Mouse (Mus musculus) forebrain, embryonic 12.5 days (tissue): ENCODE data around the gene Fancf. TPM values are rescaled to one million over a fixed set of nuclear protein-coding genes. Genes with fewer than 3 reads are reported as not detected.

Experiments used
- ATAC-seq: fragments of 200-750 bp; cut with Nextera tagmentation; 2 replicates; pipeline ENCODE4 v1.8.0; 2017; ENCODE audit warnings: moderate TSS enrichment; ENCODE audit not compliant: low FRiP score
- H3K27ac ChIP-seq: fragments of 300-500 bp; sonication (generic); 2 replicates; pipeline ENCODE4 v1.5.1; 2016; ENCODE audit warnings: mild to moderate bottlenecking
- H3K27me3 ChIP-seq: fragments of 300-500 bp; sonication (generic); 2 replicates; pipeline ENCODE4 v1.6.1; 2016; ENCODE audit warnings: mild to moderate bottlenecking
- H3K36me3 ChIP-seq: fragments of 300-500 bp; sonication (generic); replicated peaks from 2 replicates; pipeline ENCODE4 v1.6.1; 2016; ENCODE audit warnings: mild to moderate bottlenecking
- H3K4me1 ChIP-seq: fragments of 300-500 bp; sonication (generic); 2 replicates; pipeline ENCODE4 v1.6.1; 2016
- H3K4me2 ChIP-seq: fragments of 300-500 bp; sonication (generic); 2 replicates; pipeline ENCODE4 v1.6.1; 2016; ENCODE audit warnings: mild to moderate bottlenecking, moderate library complexity
- H3K4me3 ChIP-seq: fragments of 300-500 bp; sonication (generic); replicated peaks from 2 replicates; pipeline ENCODE4 v1.5.1; 2016; ENCODE audit warnings: mild to moderate bottlenecking
- H3K9ac ChIP-seq: fragments of 300-500 bp; sonication (generic); 2 replicates; pipeline ENCODE4 v1.6.1; 2016; ENCODE audit warnings: mild to moderate bottlenecking
- H3K9me3 ChIP-seq: fragments of 300-500 bp; sonication (generic); 2 replicates; pipeline ENCODE4 v1.6.1; 2016
- WGBS: fragments of 180-500 bp; shearing (Covaris S2); methylation state at CpG from one replicate; pipeline ENCODE4 v1.1.7; 2016; 5-methylcytosine and 5-hydroxymethylcytosine counted together
- polyA plus RNA-seq: library from polyadenylated mRNA; unstranded; fragments of >200 nt; fragmentation: Nextera tagmentation; extraction: Ambion mirVana; gene quantifications from 2 replicates; pipeline ENCODE4 v1.2.1, GENCODE M21; 2016

Gene Fancf
- polyA plus RNA-seq, 1 experiment from 2014 or later: 16.8 TPM

DNA sequence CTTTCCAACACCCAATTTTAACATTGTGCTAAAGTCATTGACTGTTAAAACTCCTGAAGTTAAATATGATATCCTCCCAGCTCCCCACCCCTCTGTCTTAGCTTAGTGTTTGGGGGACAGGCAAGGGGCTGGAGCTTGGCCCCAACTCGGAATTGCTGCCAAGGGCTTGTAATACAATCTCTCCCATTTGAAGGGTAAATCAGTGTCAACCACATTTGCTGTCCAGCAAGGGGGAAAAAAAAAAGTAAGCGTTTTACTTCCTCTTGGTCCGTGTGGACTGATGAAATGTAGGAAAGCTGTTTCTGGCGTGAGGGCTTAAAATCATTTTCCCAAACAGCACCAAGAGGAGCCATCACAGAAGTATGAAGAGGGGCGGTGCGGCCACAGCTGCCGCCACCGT, 16.7 kb upstream of the Fancf start:
- Histone ChIP-seq H3K4me3 (peak overlapping the region; percentile 49), H3K4me2 (peak overlapping the region; percentile 78), H3K9me3 (no peaks in the 10 kb centered on the region), H3K27me3 (no peaks in the 10 kb centered on the region), H3K27ac (peak overlapping the region; percentile 87), H3K9ac (peak overlapping the region; percentile 72), H3K36me3 (no peaks in the 10 kb centered on the region), H3K4me1 (peaks cover 15% of the 10 kb centered on the region)
- WGBS: 2% methylated on average over 8 of the region's 8 CpGs
- peak; percentile 21; the same call in 1 of the 2 replicates for ATAC-seq

DNA sequence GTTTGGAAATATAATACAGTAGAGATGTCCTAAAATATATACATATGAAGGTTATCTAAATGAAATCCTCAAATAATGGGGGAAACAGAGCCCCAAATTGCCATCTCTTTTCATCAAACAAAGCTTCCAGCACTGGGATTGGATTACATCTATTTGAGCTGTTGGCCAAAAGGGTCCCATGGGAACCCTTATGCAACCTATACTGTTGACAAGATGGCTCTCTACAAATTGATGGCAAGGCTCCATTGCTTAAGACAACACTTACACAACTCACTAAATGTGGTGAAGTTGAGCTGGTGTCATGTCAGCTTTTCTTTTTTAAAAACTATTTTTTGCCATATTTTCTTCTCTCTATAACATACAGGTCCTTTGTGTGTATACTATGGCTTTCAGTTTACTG, 14.2 kb upstream of the Fancf start:
- no peak overlapping the region for H3K9ac ChIP-seq
- no peak overlapping the region for H3K4me2 ChIP-seq
- no peak overlapping the region for H3K27ac ChIP-seq
- no peak for ATAC-seq
- H3K36me3 ChIP-seq: no peaks in the 10 kb centered on the region
- peaks cover 15% of the 10 kb centered on the region for H3K4me1 ChIP-seq
- no peaks in the 10 kb centered on the region for H3K9me3 ChIP-seq
- no peak overlapping the region for H3K4me3 ChIP-seq
- H3K27me3 ChIP-seq: no peaks in the 10 kb centered on the region

DNA sequence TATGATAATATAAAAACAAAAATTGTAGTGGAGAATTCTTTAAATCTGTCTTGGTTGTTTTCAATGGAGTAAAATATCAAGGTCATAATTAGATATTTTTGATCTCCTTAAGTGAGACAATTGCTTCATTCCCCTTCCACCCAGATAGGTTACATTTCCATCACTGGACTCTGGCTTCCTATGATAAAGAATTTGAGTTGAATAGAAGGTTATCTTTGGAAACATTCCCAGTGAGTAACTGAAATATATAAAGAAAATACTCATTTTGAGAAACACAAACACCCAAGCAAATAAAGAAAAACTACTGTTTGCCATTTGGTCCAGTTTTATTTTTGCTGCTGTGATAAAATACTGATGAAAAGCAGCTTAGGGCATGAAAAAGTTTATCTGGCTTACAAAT, 10.5 kb upstream of the Fancf start:
- Histone ChIP-seq H3K36me3 (no peaks in the 10 kb centered on the region), H3K4me2 (no peak overlapping the region), H3K27ac (no peak overlapping the region), H3K27me3 (no peaks in the 10 kb centered on the region), H3K9me3 (no peaks in the 10 kb centered on the region), H3K4me3 (no peak overlapping the region), H3K4me1 (no peaks in the 10 kb centered on the region), H3K9ac (no peak overlapping the region)
- ATAC-seq: no peak

DNA sequence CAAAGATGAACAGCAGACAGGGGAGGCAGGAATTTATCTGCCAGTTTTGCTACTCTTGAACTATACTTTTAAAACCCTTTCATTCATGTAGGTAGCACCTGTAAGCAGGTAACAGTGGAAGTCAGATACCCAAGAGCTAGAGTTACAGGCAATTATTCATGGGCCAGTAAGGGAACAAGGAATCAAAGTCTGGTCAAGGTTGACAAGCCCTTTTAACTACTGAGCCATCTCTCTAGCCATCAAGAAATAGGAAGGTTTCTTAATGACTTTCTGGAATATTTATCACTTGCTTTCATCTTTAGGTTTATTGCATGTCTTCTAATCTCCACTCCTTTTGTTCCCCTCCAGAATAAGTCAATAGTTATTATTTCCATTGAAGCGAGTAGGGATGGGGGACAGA, 10.0 kb upstream of the Fancf start:
- Histone ChIP-seq H3K36me3 (no peaks in the 10 kb centered on the region), H3K4me1 (no peaks in the 10 kb centered on the region), H3K4me2 (no peak overlapping the region), H3K9ac (no peak overlapping the region), H3K27ac (no peak overlapping the region), H3K9me3 (no peaks in the 10 kb centered on the region), H3K27me3 (no peaks in the 10 kb centered on the region), H3K4me3 (no peak overlapping the region)
- WGBS: 77% methylated on average over 1 of the region's 1 CpGs
- no peak for ATAC-seq

DNA sequence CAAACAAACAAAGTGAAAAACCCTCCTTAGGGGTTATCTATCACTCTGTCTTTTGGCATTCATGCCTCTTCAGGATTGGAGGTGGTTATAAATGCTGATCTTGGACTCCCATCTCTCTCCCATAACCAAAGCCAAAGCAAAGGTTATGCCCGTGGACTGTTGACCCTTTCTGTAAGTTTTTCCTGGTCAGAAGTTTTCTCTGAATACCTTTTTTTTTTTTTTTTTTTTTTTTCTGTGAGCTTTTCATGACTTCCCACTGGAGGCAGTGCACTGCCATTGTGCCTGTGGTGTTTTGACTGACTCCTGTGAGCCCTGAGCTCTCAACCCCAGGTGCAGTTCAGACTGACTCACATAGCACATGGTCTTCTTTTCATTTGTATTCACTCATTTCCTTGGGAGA, 5.9 kb upstream of the Fancf start:
- Histone ChIP-seq H3K4me1 (peaks cover 12% of the 10 kb centered on the region), H3K4me2 (no peak overlapping the region), H3K9me3 (no peaks in the 10 kb centered on the region), H3K4me3 (no peak overlapping the region), H3K27ac (no peak overlapping the region), H3K27me3 (no peaks in the 10 kb centered on the region), H3K9ac (no peak overlapping the region), H3K36me3 (no peaks in the 10 kb centered on the region; the same call in 1 of the 2 replicates)
- ATAC-seq: no peak
- WGBS: 92% methylated on average over 1 of the region's 1 CpGs

DNA sequence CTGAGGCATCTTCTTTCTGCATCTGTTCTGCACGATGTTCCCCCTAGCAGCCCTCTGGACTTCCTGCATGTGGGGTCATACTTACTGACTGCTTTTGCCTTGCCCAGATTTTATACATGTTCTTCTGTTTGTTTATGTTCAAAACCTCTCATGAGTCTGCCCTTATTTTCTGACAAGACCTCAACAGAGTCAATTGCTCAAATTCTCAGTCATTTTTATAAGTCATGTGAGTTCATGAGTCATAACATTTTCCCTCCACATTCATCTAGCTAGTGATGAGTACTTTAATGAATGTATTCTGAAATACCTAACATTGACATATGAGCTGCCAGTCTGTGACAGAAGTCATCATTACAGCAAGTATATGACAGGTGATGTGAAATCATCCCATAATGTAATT, 3.3 kb upstream of the Fancf start:
- Histone ChIP-seq H3K36me3 (no peaks in the 10 kb centered on the region; the same call in 1 of the 2 replicates), H3K4me3 (no peak overlapping the region), H3K9me3 (no peaks in the 10 kb centered on the region), H3K27ac (no peak overlapping the region), H3K4me1 (peaks cover 24% of the 10 kb centered on the region), H3K9ac (no peak overlapping the region), H3K4me2 (no peak overlapping the region), H3K27me3 (no peaks in the 10 kb centered on the region)
- ATAC-seq: no peak
- 85% methylated on average over 1 of the region's 1 CpGs for WGBS

DNA sequence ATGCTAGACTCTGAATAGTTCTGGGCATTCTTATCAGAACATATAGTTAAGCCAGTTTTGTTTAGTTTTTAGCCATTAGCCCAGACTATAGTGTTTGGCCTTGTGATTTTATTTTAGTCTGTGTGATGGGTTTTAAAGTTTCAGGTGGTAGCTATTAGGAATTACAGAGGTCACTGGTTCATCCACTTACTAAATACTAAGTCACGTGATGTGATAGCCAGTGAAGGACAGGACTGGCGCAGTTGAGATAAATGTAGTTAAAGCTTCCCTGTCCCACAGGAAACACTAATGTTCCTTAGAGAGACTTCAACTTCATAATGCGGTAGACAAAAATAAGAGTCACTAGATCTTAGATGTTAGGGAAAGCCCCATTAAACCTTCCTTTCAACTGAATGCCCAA, 775 bp upstream of the Fancf start:
- H3K36me3 ChIP-seq: peaks cover 5% of the 10 kb centered on the region; the same call in 1 of the 2 replicates
- no peaks in the 10 kb centered on the region for H3K9me3 ChIP-seq
- ATAC-seq: no peak
- WGBS: 81% methylated on average over 3 of the region's 3 CpGs
- H3K4me1 ChIP-seq: peaks cover 28% of the 10 kb centered on the region
- H3K4me3 ChIP-seq: peak overlapping the region; percentile 74
- H3K4me2 ChIP-seq: peak overlapping the region; percentile 65
- no peak overlapping the region for H3K27ac ChIP-seq
- H3K9ac ChIP-seq: peak overlapping the region; percentile 83
- no peaks in the 10 kb centered on the region for H3K27me3 ChIP-seq

DNA sequence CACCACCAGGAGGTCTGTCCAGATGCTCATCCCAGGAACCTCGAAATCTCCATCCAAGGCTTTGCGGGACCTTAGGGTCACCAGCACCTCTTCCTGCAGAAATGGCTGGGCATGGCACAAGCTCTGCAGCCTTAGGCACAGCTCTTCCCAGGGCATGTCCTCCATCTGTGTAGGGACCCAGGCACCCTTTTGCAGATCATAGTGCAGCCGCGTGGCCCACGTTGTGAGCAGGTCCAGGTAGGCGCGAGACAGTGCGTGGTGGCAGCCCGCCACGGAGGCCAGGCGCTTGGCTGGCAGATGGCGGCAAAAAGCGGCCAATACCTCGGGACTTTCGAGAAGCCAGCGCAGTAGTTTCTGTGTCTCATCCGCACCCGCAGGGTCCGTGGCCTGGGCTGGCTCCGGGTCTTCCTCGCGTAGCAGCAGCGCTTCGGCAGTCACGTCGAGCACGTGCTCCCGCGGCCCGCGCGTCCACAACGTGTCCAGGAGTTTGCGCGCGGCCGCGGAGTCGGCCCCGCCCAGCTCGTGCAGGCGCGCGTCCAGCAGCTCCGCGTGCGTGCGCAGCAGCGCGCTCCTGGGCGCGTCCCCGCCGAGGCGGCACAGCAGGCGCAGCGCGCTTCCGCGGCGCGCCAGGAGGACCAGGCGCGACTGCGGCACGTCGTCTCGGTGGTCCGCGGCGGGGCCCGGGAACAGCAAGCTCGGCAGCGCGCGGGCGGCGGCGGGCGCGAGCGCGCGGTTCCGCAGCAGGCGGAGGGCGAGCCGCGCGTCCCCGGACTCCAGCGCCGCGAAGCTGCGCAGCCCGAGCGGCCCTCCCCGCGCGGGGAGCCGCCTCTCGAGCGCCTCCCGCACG, 594 bp downstream of the Fancf start, which contains the start of gene Gas2:
Gene Gas2 (plus strand): TSS at position 766 of the 847 bp plus-strand sequence.
- ATAC-seq: peak; percentile 87
- 8% methylated on average over 104 of the region's 105 CpGs for WGBS
- Histone ChIP-seq H3K4me2 (peak within 1 kb of the TSS; percentile 65), H3K9me3 (no peaks in the 10 kb centered on the region), H3K36me3 (peaks cover 5% of the 10 kb centered on the region), H3K4me3 (peak within 1 kb of the TSS; percentile 74), H3K4me1 (peaks cover 28% of the 10 kb centered on the region), H3K27me3 (no peaks in the 10 kb centered on the region), H3K9ac (peak within 1 kb of the TSS; percentile 83), H3K27ac (peak within 1 kb of the TSS; percentile 99)

DNA sequence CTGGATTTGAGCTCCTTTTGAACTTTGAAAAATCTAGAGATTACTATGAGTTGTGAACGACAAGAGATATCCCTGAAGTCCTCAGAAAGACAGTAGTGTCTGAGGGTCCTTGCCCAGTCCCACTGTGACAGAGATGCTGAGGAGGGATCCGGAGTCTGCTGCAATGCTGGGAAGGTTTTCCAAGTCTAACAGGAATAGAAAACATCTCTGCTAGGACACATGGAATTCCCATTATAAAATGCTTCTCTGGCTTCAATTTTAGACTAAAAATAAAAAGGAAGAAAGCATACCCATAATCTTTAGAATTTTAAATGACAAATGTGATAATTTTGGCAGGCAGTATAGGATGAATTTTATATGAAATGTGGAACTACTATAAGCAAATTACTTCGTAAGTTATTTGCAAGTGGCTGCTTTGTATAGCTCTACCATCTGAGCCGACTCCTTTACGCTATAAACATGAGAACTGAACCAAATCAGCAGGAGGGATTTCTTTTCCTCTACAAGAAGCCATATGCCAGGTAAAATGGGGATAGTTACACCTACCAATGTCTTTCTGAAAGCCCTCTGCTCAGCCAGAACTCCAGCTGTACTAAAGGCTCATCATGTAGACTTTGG, 10.1 kb downstream of the Fancf start:
- no peaks in the 10 kb centered on the region for H3K36me3 ChIP-seq
- H3K27me3 ChIP-seq: no peaks in the 10 kb centered on the region
- no peaks in the 10 kb centered on the region for H3K4me1 ChIP-seq
- H3K9ac ChIP-seq: no peak overlapping the region
- no peak for ATAC-seq
- no peak overlapping the region for H3K4me2 ChIP-seq
- no peak overlapping the region for H3K4me3 ChIP-seq
- WGBS: 90% methylated on average over 5 of the region's 5 CpGs
- no peaks in the 10 kb centered on the region for H3K9me3 ChIP-seq
- H3K27ac ChIP-seq: no peak overlapping the region

DNA sequence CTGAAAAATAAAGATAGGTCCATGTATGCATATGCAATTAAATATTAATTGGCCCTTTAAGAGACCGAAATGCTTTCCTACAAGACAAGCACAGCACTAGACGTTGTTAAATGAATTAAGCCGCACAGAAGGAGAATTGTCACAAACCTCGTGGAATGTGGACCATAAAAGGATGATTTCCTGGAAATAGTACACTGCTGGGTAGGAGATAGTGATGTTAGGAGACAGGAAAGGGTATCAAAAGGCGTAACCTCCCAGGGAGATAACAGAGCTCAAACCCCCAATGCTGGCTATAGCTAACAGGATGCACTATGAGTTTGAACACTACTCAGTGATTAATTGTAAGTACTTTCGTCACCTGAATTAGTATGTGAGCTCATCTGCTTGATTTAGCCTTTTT, 11.2 kb downstream of the Fancf start:
- no peaks in the 10 kb centered on the region for H3K27me3 ChIP-seq
- no peaks in the 10 kb centered on the region for H3K9me3 ChIP-seq
- H3K27ac ChIP-seq: no peak overlapping the region
- no peak overlapping the region for H3K9ac ChIP-seq
- WGBS: 83% methylated on average over 6 of the region's 6 CpGs
- H3K4me3 ChIP-seq: no peak overlapping the region
- H3K4me2 ChIP-seq: no peak overlapping the region
- no peaks in the 10 kb centered on the region for H3K4me1 ChIP-seq
- ATAC-seq: no peak
- H3K36me3 ChIP-seq: no peaks in the 10 kb centered on the region

DNA sequence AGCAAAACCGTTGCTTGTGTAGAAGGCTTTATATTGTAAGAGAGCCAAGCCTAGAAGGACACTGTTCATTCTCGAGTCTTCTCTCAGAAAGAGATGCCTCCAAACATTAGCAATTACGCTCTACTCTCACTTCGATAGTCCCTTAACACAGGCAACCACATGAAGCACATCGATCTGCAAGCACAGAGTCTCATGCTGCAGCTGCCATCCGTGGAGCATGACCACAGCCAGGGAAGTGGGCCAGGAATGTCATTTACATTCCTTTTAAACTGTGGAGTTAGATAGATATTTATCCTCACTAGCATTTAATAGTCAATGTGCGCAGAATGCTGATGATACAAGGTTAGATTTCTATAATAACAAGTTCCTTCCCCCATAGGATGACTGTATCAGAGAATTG, 21.6 kb downstream of the Fancf start:
- no peak for ATAC-seq
- H3K36me3 ChIP-seq: no peaks in the 10 kb centered on the region
- 88% methylated on average over 7 of the region's 7 CpGs for WGBS
- no peak overlapping the region for H3K4me3 ChIP-seq
- no peak overlapping the region for H3K27ac ChIP-seq
- no peaks in the 10 kb centered on the region for H3K9me3 ChIP-seq
- no peaks in the 10 kb centered on the region for H3K27me3 ChIP-seq
- no peak overlapping the region for H3K9ac ChIP-seq
- no peaks in the 10 kb centered on the region for H3K4me1 ChIP-seq
- H3K4me2 ChIP-seq: no peak overlapping the region

DNA sequence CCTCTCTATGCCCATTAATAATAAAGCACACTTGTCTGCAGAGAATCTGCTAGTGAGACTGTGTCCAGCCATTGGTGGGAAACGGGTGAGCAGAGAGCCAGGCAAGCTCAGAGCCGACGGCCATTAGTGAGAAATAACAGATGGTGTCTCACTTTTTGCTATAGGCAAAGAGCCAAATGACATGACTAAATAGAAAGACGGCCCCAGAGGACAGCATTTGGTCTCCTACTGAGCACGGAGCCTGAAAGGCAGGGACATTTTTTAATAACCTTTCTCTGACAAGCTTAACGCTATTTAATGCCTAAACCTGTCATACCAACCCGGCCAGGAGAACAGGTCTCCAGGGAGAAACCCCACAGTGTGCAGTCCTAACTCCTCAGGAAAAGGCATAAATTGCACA, 30.1 kb downstream of the Fancf start:
- H3K36me3 ChIP-seq: no peaks in the 10 kb centered on the region
- H3K9me3 ChIP-seq: no peaks in the 10 kb centered on the region
- H3K27me3 ChIP-seq: no peaks in the 10 kb centered on the region
- 40% methylated on average over 7 of the region's 7 CpGs for WGBS
- H3K4me2 ChIP-seq: no peak overlapping the region
- H3K4me3 ChIP-seq: no peak overlapping the region
- peak; percentile 89 for ATAC-seq
- H3K9ac ChIP-seq: no peak overlapping the region
- peak overlapping the region; percentile 51 for H3K27ac ChIP-seq
- peaks cover 9% of the 10 kb centered on the region; the same call in 1 of the 2 replicates for H3K4me1 ChIP-seq
